Mouse (Mus musculus): ENCODE data around the gene Tbl1xr1. TPM values are rescaled to one million over a fixed set of nuclear protein-coding genes. Genes with fewer than 3 reads are reported as not detected.

Gene Tbl1xr1
- total and polyA plus RNA-seq, 3 experiments = 33.9 to 185 (median 45.6) TPM

DNA sequence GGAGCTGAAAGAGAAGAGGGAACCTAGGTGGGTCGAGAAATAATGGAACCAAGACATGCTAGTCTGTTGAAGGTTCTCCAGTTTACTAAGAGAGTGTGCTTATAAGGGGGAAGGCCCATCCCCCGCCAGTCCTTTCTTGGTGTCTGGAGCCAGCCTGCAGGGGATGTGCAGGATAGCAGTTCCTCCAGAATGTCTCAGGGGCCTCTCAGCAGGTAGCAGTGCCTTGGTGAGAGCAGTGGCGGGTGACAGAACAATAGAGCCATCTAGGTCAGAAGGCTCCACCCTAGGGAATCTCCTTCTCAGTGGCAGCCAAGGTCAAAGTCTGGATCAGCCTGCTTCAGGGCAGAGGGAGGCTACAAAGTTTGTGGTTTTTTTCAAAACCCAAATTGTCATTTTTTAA lies 45.3 kb downstream of the Tbl1xr1 start:
- H3K4me1 ChIP-seq (ENCODE audit: control insufficient read depth in 1 of 2, insufficient read depth in 2 of 2, low read length in 2 of 2) = peaks cover 19 to 27% of the 10 kb centered on the region in 2 experiments
- no peak for TF ChIP-seq GATA1 (IDR thresholded peaks at IDR 0.05; ENCODE audit: low read depth, low read length)
- TF ChIP-seq TAL1 (IDR thresholded peaks at IDR 0.05; ENCODE audit: low read length) = no peak
- no peak for TF ChIP-seq MAZ (IDR thresholded peaks at IDR 0.05; ENCODE audit: low read depth, low read length)
- H3K27me3 ChIP-seq (ENCODE audit: control insufficient read depth in 1 of 2, insufficient read depth in 2 of 2, low read length in 2 of 2) = no peaks in the 10 kb centered on the region
- H3K36me3 ChIP-seq (ENCODE audit: control insufficient read depth in 1 of 2, insufficient read depth in 2 of 2, low read length in 2 of 2) = peaks cover 3 to 24% of the 10 kb centered on the region in 2 experiments
- H3K9me3 ChIP-seq (replicated peaks; ENCODE audit: insufficient read depth, low read length) = no peaks in the 10 kb centered on the region
- H3K9ac ChIP-seq (ENCODE audit: control insufficient read depth, low read depth, low read length, poor library complexity, severe bottlenecking) = no peak overlapping the region
- H3K79me2 ChIP-seq (ENCODE audit: control insufficient read depth, insufficient read depth, low read length, poor library complexity) = peaks cover 58% of the 10 kb centered on the region
- H3K4me3 ChIP-seq (ENCODE audit: control insufficient read depth in 1 of 2, insufficient read depth in 1 of 2, low read depth in 2 of 2, low read length in 2 of 2) = no peak overlapping the region
- no peak overlapping the region for H3K27ac ChIP-seq (ENCODE audit: control insufficient read depth, low read depth, low read length)
- DNase-seq (ENCODE audit: low read depth, low spot score) = no peak

DNA sequence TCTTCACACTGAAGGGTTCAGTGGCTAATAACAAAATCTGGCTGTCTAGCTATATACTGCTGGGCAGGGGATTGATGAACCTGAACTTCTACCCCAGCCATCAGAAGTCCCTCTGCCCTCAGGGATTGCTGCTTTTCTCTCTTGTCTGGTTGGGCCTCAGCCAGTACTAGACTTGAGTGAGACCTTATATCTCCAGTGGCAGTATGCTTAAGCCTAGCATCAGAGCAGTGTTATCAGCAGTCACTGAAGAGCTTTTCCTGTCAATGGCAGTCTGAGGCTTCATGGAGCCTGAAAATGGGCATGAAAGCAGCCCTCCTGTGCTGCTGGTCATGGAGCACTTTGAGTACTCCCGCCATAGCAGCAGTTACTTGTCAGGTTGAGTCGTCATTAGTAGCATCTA lies 46.7 kb downstream of the Tbl1xr1 start:
- peaks cover 19 to 27% of the 10 kb centered on the region in 2 experiments for H3K4me1 ChIP-seq (ENCODE audit: control insufficient read depth in 1 of 2, insufficient read depth in 2 of 2, low read length in 2 of 2)
- peak; percentile 75 for DNase-seq (ENCODE audit: low read depth, low spot score)
- H3K36me3 ChIP-seq (ENCODE audit: control insufficient read depth in 1 of 2, insufficient read depth in 2 of 2, low read length in 2 of 2) = peaks cover 6 to 24% of the 10 kb centered on the region in 2 experiments
- H3K27ac ChIP-seq (ENCODE audit: control insufficient read depth, low read depth, low read length) = no peak overlapping the region
- TF ChIP-seq TCF12 (IDR thresholded peaks at IDR 0.05; ENCODE audit: low read depth, low read length) = peak; percentile 60; the same call in 1 of the 2 replicates
- TF ChIP-seq TAL1 (IDR thresholded peaks at IDR 0.05; ENCODE audit: low read length) = no peak
- TF ChIP-seq MAX (IDR thresholded peaks at IDR 0.05; ENCODE audit: low read length) = no peak
- peak; percentile 42; the same call in 1 of the 2 replicates for TF ChIP-seq RCOR1 (IDR thresholded peaks at IDR 0.05; ENCODE audit: low read depth, low read length)
- no peak for TF ChIP-seq ZMIZ1 (IDR thresholded peaks at IDR 0.05; ENCODE audit: low read depth, low read length)
- TF ChIP-seq GATA1 (IDR thresholded peaks at IDR 0.05; ENCODE audit: low read depth, low read length) = peak; percentile 71
- no peak for TF ChIP-seq MXI1 (IDR thresholded peaks at IDR 0.05; ENCODE audit: low read depth, low read length)
- peak; percentile 64 to 66 for TF ChIP-seq EP300 (IDR thresholded peaks at IDR 0.05; ENCODE audit: low read depth in 1 of 2, low read length in 2 of 2)
- no peak for TF ChIP-seq ETS1 (IDR thresholded peaks at IDR 0.05; ENCODE audit: low read depth, low read length)
- TF ChIP-seq NELFE (IDR thresholded peaks at IDR 0.05; ENCODE audit: low read depth, low read length) = no peak
- TF ChIP-seq USF2 (IDR thresholded peaks at IDR 0.05; ENCODE audit: borderline replicate concordance in 1 of 2, insufficient read depth in 1 of 2, low read depth in 1 of 2, low read length in 2 of 2) = no peak
- TF ChIP-seq E2F4 (IDR thresholded peaks at IDR 0.05; ENCODE audit: borderline replicate concordance, low read depth, low read length) = no peak
- no peak for TF ChIP-seq HCFC1 (IDR thresholded peaks at IDR 0.05; ENCODE audit: low read depth, low read length)
- TF ChIP-seq UBTF (IDR thresholded peaks at IDR 0.05; ENCODE audit: borderline replicate concordance, insufficient read depth, low read depth, low read length) = no peak
- TF ChIP-seq USF1 (IDR thresholded peaks at IDR 0.05; ENCODE audit: low read depth, low read length) = no peak
- no peak for TF ChIP-seq JUND (IDR thresholded peaks at IDR 0.05; ENCODE audit: low read depth, low read length)
- no peak for TF ChIP-seq MAFK (IDR thresholded peaks at IDR 0.05; ENCODE audit: borderline replicate concordance, low read depth, low read length)
- peak; percentile 48; the same call in 1 of the 2 replicates for TF ChIP-seq SIN3A (IDR thresholded peaks at IDR 0.05; ENCODE audit: low read length)
- H3K9ac ChIP-seq (ENCODE audit: control insufficient read depth, low read depth, low read length, poor library complexity, severe bottlenecking) = no peak overlapping the region
- H3K4me3 ChIP-seq (ENCODE audit: control insufficient read depth in 1 of 2, insufficient read depth in 1 of 2, low read depth in 2 of 2, low read length in 2 of 2) = no peak overlapping the region
- H3K27me3 ChIP-seq (ENCODE audit: control insufficient read depth in 1 of 2, insufficient read depth in 2 of 2, low read length in 2 of 2) = no peaks in the 10 kb centered on the region
- H3K79me2 ChIP-seq (ENCODE audit: control insufficient read depth, insufficient read depth, low read length, poor library complexity) = peaks cover 54% of the 10 kb centered on the region
- H3K9me3 ChIP-seq (replicated peaks; ENCODE audit: insufficient read depth, low read length) = no peaks in the 10 kb centered on the region
